Mouse (Mus musculus) intestine, embryonic 15.5 days (tissue): Measurements from ENCODE around the gene Hpdl. TPM values are rescaled to one million over a fixed set of nuclear protein-coding genes. Genes with fewer than 3 reads are reported as not detected.
"Not testable (repeated sequence)": the region's sequence is repeated elsewhere in the genome, so short reads cannot be mapped to it uniquely, and the experiment has no call there.

Experiments
- ATAC-seq: fragments of 200-750 bp; cut with Nextera tagmentation; 2 replicates; pipeline ENCODE4 v1.8.0; 2017; ENCODE audit warnings: moderate TSS enrichment, moderate library complexity
- H3K27ac ChIP-seq: fragments of 300-500 bp; sonication (generic); 2 replicates; pipeline ENCODE4 v1.5.1; 2015; ENCODE audit warnings: mild to moderate bottlenecking, inconsistent platforms
- H3K27me3 ChIP-seq: fragments of 300-500 bp; sonication (generic); replicated peaks from 2 replicates; pipeline ENCODE4 v1.6.1; 2015; ENCODE audit warnings: inconsistent platforms
- H3K36me3 ChIP-seq: fragments of 300-500 bp; sonication (generic); 2 replicates; pipeline ENCODE4 v1.6.1; 2015; ENCODE audit warnings: inconsistent platforms
- H3K4me1 ChIP-seq: fragments of 300-500 bp; sonication (generic); replicated peaks from 2 replicates; pipeline ENCODE4 v1.6.1; 2015; ENCODE audit warnings: inconsistent platforms
- H3K4me2 ChIP-seq: fragments of 300-500 bp; sonication (generic); replicated peaks from 2 replicates; pipeline ENCODE4 v1.6.1; 2015; ENCODE audit warnings: mild to moderate bottlenecking, inconsistent platforms
- H3K4me3 ChIP-seq: fragments of 300-500 bp; sonication (generic); replicated peaks from 2 replicates; pipeline ENCODE4 v1.5.1; 2015; ENCODE audit warnings: inconsistent platforms
- H3K9ac ChIP-seq: fragments of 300-500 bp; sonication (generic); 2 replicates; pipeline ENCODE4 v1.6.1; 2015; ENCODE audit warnings: inconsistent platforms
- H3K9me3 ChIP-seq: fragments of 300-500 bp; sonication (generic); 2 replicates; pipeline ENCODE4 v1.6.1; 2016; ENCODE audit warnings: inconsistent platforms
- WGBS: fragments of 180-500 bp; shearing (Covaris S2); methylation state at CpG from one replicate; pipeline ENCODE4 v1.1.7; 2015; 5-methylcytosine and 5-hydroxymethylcytosine counted together
- polyA plus RNA-seq: library from polyadenylated mRNA; unstranded; fragments of >200 nt; fragmentation: Nextera tagmentation; extraction: Ambion mirVana; gene quantifications from 2 replicates; pipeline ENCODE4 v1.2.1, GENCODE M21; 2015

The Hpdl gene
- polyA plus RNA-seq: 1.4 and 2.2 TPM in 2 replicates

GRCm38 (mm10) chr4:116821694-116822016, at the start of gene Hpdl:
TSS of gene Hpdl (minus strand) at chr4:116821707.
- Histone ChIP-seq H3K36me3 (no peaks in the 10 kb centered on the region), H3K4me1 (peaks cover 11% of the 10 kb centered on the region), H3K27me3 (0 out of 2 replicates have a peak, but pooled peaks cover 7% of the 10 kb centered on the region), H3K27ac (peak within 1 kb of the TSS; percentile 32; the same call in 1 of the 2 replicates), H3K9ac (peak within 1 kb of the TSS; percentile 47), H3K9me3 (no peaks in the 10 kb centered on the region), H3K4me2 (peak within 1 kb of the TSS; percentile 97), H3K4me3 (peak within 1 kb of the TSS; percentile 51)
- 10% methylated on average over 9 of the region's 9 CpGs for WGBS
- no peak for ATAC-seq

GRCm38 (mm10) chr4:116869898-116870297, 48.4 kb upstream of the Hpdl start:
- Histone ChIP-seq H3K27ac (no peak overlapping the region), H3K9me3 (no peaks in the 10 kb centered on the region), H3K27me3 (no peaks in the 10 kb centered on the region), H3K4me1 (no peaks in the 10 kb centered on the region), H3K4me2 (no peak overlapping the region), H3K4me3 (no peak overlapping the region), H3K36me3 (no peaks in the 10 kb centered on the region), H3K9ac (no peak overlapping the region)
- 71% methylated on average over 3 of the region's 3 CpGs for WGBS
- ATAC-seq: no peak

- ATAC-seq: no peak
- 59% methylated on average over 8 of the region's 8 CpGs for WGBS
- Histone ChIP-seq H3K27me3 (no peaks in the 10 kb centered on the region), H3K27ac (no peak overlapping the region), H3K9me3 (no peaks in the 10 kb centered on the region), H3K4me1 (no peaks in the 10 kb centered on the region), H3K36me3 (no peaks in the 10 kb centered on the region), H3K4me2 (no peak overlapping the region), H3K4me3 (no peak overlapping the region), H3K9ac (no peak overlapping the region)
Measured at GRCm38 (mm10) chr4:116862023-116862422, 40.5 kb upstream of the Hpdl start.

- Histone ChIP-seq H3K4me1 (no peaks in the 10 kb centered on the region), H3K4me2 (no peak overlapping the region), H3K36me3 (no peaks in the 10 kb centered on the region), H3K27me3 (no peaks in the 10 kb centered on the region), H3K9me3 (no peaks in the 10 kb centered on the region), H3K4me3 (no peak overlapping the region), H3K27ac (no peak overlapping the region), H3K9ac (no peak overlapping the region)
- peak; percentile 62 for ATAC-seq
- WGBS: 53% methylated on average over 5 of the region's 5 CpGs
Measured at GRCm38 (mm10) chr4:116859711-116860110, 38.2 kb upstream of the Hpdl start.

- H3K9me3 ChIP-seq: no peaks in the 10 kb centered on the region
- no peaks in the 10 kb centered on the region for H3K4me1 ChIP-seq
- 90% methylated on average over 10 of the region's 10 CpGs for WGBS
- no peaks in the 10 kb centered on the region for H3K27me3 ChIP-seq
- H3K9ac ChIP-seq: no peak overlapping the region
- no peak for ATAC-seq
- no peak overlapping the region for H3K27ac ChIP-seq
- no peak overlapping the region for H3K4me3 ChIP-seq
- H3K36me3 ChIP-seq: no peaks in the 10 kb centered on the region
- no peak overlapping the region for H3K4me2 ChIP-seq
Measured at GRCm38 (mm10) chr4:116857203-116857602, 35.7 kb upstream of the Hpdl start.

- H3K36me3 ChIP-seq: no peaks in the 10 kb centered on the region
Measured at GRCm38 (mm10) chr4:116854286-116854685, 32.8 kb upstream of the Hpdl start.

GRCm38 (mm10) chr4:116849901-116850300, 28.4 kb upstream of the Hpdl start:
- Histone ChIP-seq H3K36me3 (no peaks in the 10 kb centered on the region), H3K4me1 (no peaks in the 10 kb centered on the region), H3K4me2 (no peak overlapping the region), H3K27me3 (no peaks in the 10 kb centered on the region), H3K9ac (no peak overlapping the region), H3K4me3 (no peak overlapping the region), H3K9me3 (no peaks in the 10 kb centered on the region), H3K27ac (no peak overlapping the region)
- ATAC-seq: no peak
- 77% methylated on average over 3 of the region's 3 CpGs for WGBS

More at GRCm38 (mm10) chr4:116854286-116854685, 32.8 kb upstream of the Hpdl start:
- ATAC-seq: no peak
- H3K27me3 ChIP-seq: no peaks in the 10 kb centered on the region
- no peak overlapping the region for H3K27ac ChIP-seq
- H3K4me2 ChIP-seq: no peak overlapping the region
- WGBS: 24% methylated on average over 2 of the region's 2 CpGs
- no peaks in the 10 kb centered on the region for H3K9me3 ChIP-seq
- no peak overlapping the region for H3K4me3 ChIP-seq
- no peak overlapping the region for H3K9ac ChIP-seq
- no peaks in the 10 kb centered on the region for H3K4me1 ChIP-seq

GRCm38 (mm10) chr4:116844324-116844723, 22.8 kb upstream of the Hpdl start:
- no peaks in the 10 kb centered on the region for H3K36me3 ChIP-seq
- H3K27ac ChIP-seq: no peak overlapping the region
- H3K9ac ChIP-seq: no peak overlapping the region
- no peaks in the 10 kb centered on the region for H3K9me3 ChIP-seq
- no peaks in the 10 kb centered on the region for H3K27me3 ChIP-seq
- H3K4me2 ChIP-seq: no peak overlapping the region
- ATAC-seq: no peak
- 95% methylated on average over 3 of the region's 3 CpGs for WGBS
- no peaks in the 10 kb centered on the region for H3K4me1 ChIP-seq
- H3K4me3 ChIP-seq: no peak overlapping the region

GRCm38 (mm10) chr4:116840841-116841240, 19.3 kb upstream of the Hpdl start:
- WGBS: 79% methylated on average over 6 of the region's 6 CpGs
- no peak for ATAC-seq
- Histone ChIP-seq H3K9ac (no peak overlapping the region), H3K4me3 (no peak overlapping the region), H3K27me3 (no peaks in the 10 kb centered on the region), H3K4me1 (no peaks in the 10 kb centered on the region), H3K9me3 (no peaks in the 10 kb centered on the region), H3K4me2 (no peak overlapping the region), H3K36me3 (no peaks in the 10 kb centered on the region), H3K27ac (no peak overlapping the region)

GRCm38 (mm10) chr4:116840096-116840495, 18.6 kb upstream of the Hpdl start:
- 21% methylated on average over 23 of the region's 29 CpGs for WGBS
- not testable (repeated sequence) for H3K4me1 ChIP-seq, H3K27me3 ChIP-seq, H3K36me3 ChIP-seq, H3K4me3 ChIP-seq, H3K27ac ChIP-seq, H3K9ac ChIP-seq, ATAC-seq, H3K9me3 ChIP-seq
- H3K4me2 ChIP-seq: peak overlapping the region; percentile 42

- peak; percentile 72 for ATAC-seq
- H3K27ac ChIP-seq: no peak overlapping the region
- H3K4me1 ChIP-seq: no peaks in the 10 kb centered on the region
- no peak overlapping the region for H3K4me2 ChIP-seq
- H3K27me3 ChIP-seq: no peaks in the 10 kb centered on the region
- H3K9ac ChIP-seq: no peak overlapping the region
- no peaks in the 10 kb centered on the region for H3K9me3 ChIP-seq
- H3K4me3 ChIP-seq: no peak overlapping the region
- 23% methylated on average over 2 of the region's 2 CpGs for WGBS
- H3K36me3 ChIP-seq: no peaks in the 10 kb centered on the region
Measured at GRCm38 (mm10) chr4:116838999-116839398, 17.5 kb upstream of the Hpdl start.

- H3K27ac ChIP-seq: no peak overlapping the region
- H3K4me2 ChIP-seq: no peak overlapping the region
- no peaks in the 10 kb centered on the region for H3K36me3 ChIP-seq
- H3K27me3 ChIP-seq: no peaks in the 10 kb centered on the region
- peaks cover 3% of the 10 kb centered on the region; the same call in 1 of the 2 replicates for H3K4me1 ChIP-seq
- H3K4me3 ChIP-seq: no peak overlapping the region
- H3K9me3 ChIP-seq: no peaks in the 10 kb centered on the region
- ATAC-seq: no peak
- WGBS: 23% methylated on average over 6 of the region's 6 CpGs
- no peak overlapping the region for H3K9ac ChIP-seq
Measured at GRCm38 (mm10) chr4:116830070-116830368, 8.5 kb upstream of the Hpdl start.

GRCm38 (mm10) chr4:116829364-116830069, 8.0 kb upstream of the Hpdl start:
- Histone ChIP-seq H3K4me3 (no peak overlapping the region), H3K4me1 (peaks cover 3% of the 10 kb centered on the region; the same call in 1 of the 2 replicates), H3K27ac (no peak overlapping the region), H3K9ac (no peak overlapping the region), H3K4me2 (no peak overlapping the region), H3K27me3 (no peaks in the 10 kb centered on the region), H3K36me3 (no peaks in the 10 kb centered on the region), H3K9me3 (no peaks in the 10 kb centered on the region)
- no peak for ATAC-seq
- WGBS: 44% methylated on average over 6 of the region's 6 CpGs
